Mouse (Mus musculus) brain, embryonic 14.5 days (tissue): Measurements from ENCODE around the gene Tcaim.

Experiments used
- CTCF ChIP-seq: fragments of 200-500 bp; IDR thresholded peaks from 2 replicates; pipeline ENCODE4 v1.5.1; 2012; ENCODE audit warnings: inconsistent platforms, mild to moderate bottlenecking, moderate library complexity, borderline replicate concordance; ENCODE audit not compliant: insufficient read depth, insufficient read length; ENCODE audit errors: extremely low read depth
- POLR2A ChIP-seq: fragments of 200-500 bp; IDR thresholded peaks from 2 replicates; pipeline ENCODE4 v1.6.1; 2012; ENCODE audit warnings: mild to moderate bottlenecking, inconsistent platforms, borderline replicate concordance; ENCODE audit not compliant: poor library complexity, insufficient read depth, insufficient read length, severe bottlenecking; ENCODE audit errors: extremely low read depth

- no peak for TF ChIP-seq POLR2A
- no peak for TF ChIP-seq CTCF
These were observed 80.0 kb downstream of the Tcaim start, which contains the start of gene Zkscan7 for GRCm38 (mm10) chr9:122885385-122885784.
